Mouse (Mus musculus) liver, postnatal 0 days (tissue): Measurements from ENCODE around the gene Tmem95. TPM values are rescaled to one million over a fixed set of nuclear protein-coding genes. Genes with fewer than 3 reads are reported as not detected.

Source experiments
- ATAC-seq: fragments of 200-750 bp; cut with Nextera tagmentation; 2 replicates; pipeline ENCODE4 v1.8.0; 2017; ENCODE audit warnings: mild to moderate bottlenecking, moderate library complexity
- DNase-seq: peaks from one replicate; pipeline ENCODE4 v3.0.0-alpha.2; 2016
- H3K27ac ChIP-seq: fragments of 300-500 bp; sonication (generic); 2 replicates; pipeline ENCODE4 v1.5.1; 2014; ENCODE audit warnings: antibody characterized with exemption, moderate library complexity, mild to moderate bottlenecking, low read depth
- H3K27me3 ChIP-seq: fragments of 300-500 bp; sonication (generic); 2 replicates; pipeline ENCODE4 v1.6.1; 2014; ENCODE audit warnings: low read length, control low read depth, mixed read lengths; ENCODE audit not compliant: insufficient read depth
- H3K36me3 ChIP-seq: fragments of 300-500 bp; sonication (generic); replicated peaks from 2 replicates; pipeline ENCODE4 v1.6.1; 2014; ENCODE audit warnings: mild to moderate bottlenecking, control low read depth, low read length, moderate library complexity, mixed read lengths; ENCODE audit not compliant: insufficient read depth
- H3K4me1 ChIP-seq: fragments of 300-500 bp; sonication (generic); 2 replicates; pipeline ENCODE4 v1.6.1; 2014; ENCODE audit warnings: antibody characterized with exemption, mild to moderate bottlenecking, control low read depth; ENCODE audit not compliant: insufficient read depth
- H3K4me2 ChIP-seq: fragments of 300-500 bp; sonication (generic); 2 replicates; pipeline ENCODE4 v1.6.1; 2014; ENCODE audit warnings: low read depth, mild to moderate bottlenecking, low read length, moderate library complexity, mixed read lengths
- H3K4me3 ChIP-seq: fragments of 300-500 bp; sonication (generic); 2 replicates; pipeline ENCODE4 v1.5.1; 2014; ENCODE audit warnings: low read depth, low read length
- H3K9ac ChIP-seq: fragments of 300-500 bp; sonication (generic); replicated peaks from 2 replicates; pipeline ENCODE4 v1.6.1; 2014; ENCODE audit warnings: mild to moderate bottlenecking, moderate library complexity
- H3K9me3 ChIP-seq: fragments of 300-500 bp; sonication (generic); 2 replicates; pipeline ENCODE4 v1.6.1; 2016; ENCODE audit warnings: mild to moderate bottlenecking, control low read depth, low read length, mixed read lengths
- CTCF ChIP-seq: sonication (generic); IDR thresholded peaks from 2 replicates; pipeline ENCODE4 v1.5.1; 2016; ENCODE audit warnings: antibody characterized with exemption, low read depth
- EP300 ChIP-seq: IDR thresholded peaks from 2 replicates; pipeline ENCODE4 v1.6.1; 2016; ENCODE audit warnings: antibody characterized with exemption, low read depth, mild to moderate bottlenecking
- WGBS: fragments of 180-500 bp; shearing (Covaris S2); extraction: QIAGEN DNeasy Blood & Tissue Kit; methylation state at CpG from one replicate; pipeline ENCODE4 v1.1.7; 2014; ENCODE audit not compliant: insufficient replicate concordance; 5-methylcytosine and 5-hydroxymethylcytosine counted together
- polyA plus RNA-seq: library from polyadenylated mRNA; unstranded; fragments of >200 nt; fragmentation: Nextera tagmentation; extraction: Ambion mirVana; gene quantifications from 2 replicates; pipeline ENCODE4 v1.2.1, GENCODE M21; 2015

The Tmem95 gene
- polyA plus RNA-seq, 1 experiment from 2014 or later, result not detected

- DNase-seq (no peak), ATAC-seq (no peak)
- H3K27me3 ChIP-seq, result no peaks in the 10 kb centered on the region
- H3K9me3 ChIP-seq, result no peaks in the 10 kb centered on the region
- H3K9ac ChIP-seq, result no peak overlapping the region
- no peak overlapping the region for H3K4me2 ChIP-seq
- TF ChIP-seq CTCF (no peak), EP300 (no peak)
- H3K4me3 ChIP-seq, result no peak overlapping the region
- 61% methylated on average over 8 of the region's 8 CpGs for WGBS
- H3K36me3 ChIP-seq, result 0 out of 2 replicates have a peak, but pooled peaks cover 11% of the 10 kb centered on the region
- H3K27ac ChIP-seq, result no peak overlapping the region
- H3K4me1 ChIP-seq, result peaks cover 40% of the 10 kb centered on the region
Observed at GRCm38 (mm10) chr11:69883527-69884151, 5.8 kb upstream of the Tmem95 start.

GRCm38 (mm10) chr11:69883066-69883465 is 5.2 kb upstream of the Tmem95 start:
- H3K36me3 ChIP-seq, result 0 out of 2 replicates have a peak, but pooled peaks cover 11% of the 10 kb centered on the region
- DNase-seq, result peak; percentile 66
- H3K9me3 ChIP-seq, result no peaks in the 10 kb centered on the region
- H3K9ac ChIP-seq, result no peak overlapping the region
- no peak overlapping the region for H3K4me3 ChIP-seq
- ATAC-seq, result no peak
- H3K27ac ChIP-seq, result no peak overlapping the region
- 71% methylated on average over 4 of the region's 4 CpGs for WGBS
- H3K27me3 ChIP-seq, result no peaks in the 10 kb centered on the region
- peaks cover 42% of the 10 kb centered on the region for H3K4me1 ChIP-seq
- TF ChIP-seq EP300 (no peak), CTCF (peak; percentile 71)
- H3K4me2 ChIP-seq, result no peak overlapping the region

GRCm38 (mm10) chr11:69881787-69882670 is 4.2 kb upstream of the Tmem95 start:
- no peaks in the 10 kb centered on the region for H3K27me3 ChIP-seq
- peaks cover 44% of the 10 kb centered on the region for H3K4me1 ChIP-seq
- H3K36me3 ChIP-seq, result 0 out of 2 replicates have a peak, but pooled peaks cover 8% of the 10 kb centered on the region
- DNase-seq, result no peak
- H3K9me3 ChIP-seq, result no peaks in the 10 kb centered on the region
- 71% methylated on average over 21 of the region's 21 CpGs for WGBS
- H3K4me2 ChIP-seq, result peak overlapping the region; percentile 89
- peak overlapping the region; percentile 86 for H3K27ac ChIP-seq
- H3K4me3 ChIP-seq, result peak overlapping the region; percentile 56
- TF ChIP-seq CTCF (no peak), EP300 (no peak)
- ATAC-seq, result no peak
- H3K9ac ChIP-seq, result peak overlapping the region; percentile 69; the same call in 1 of the 2 replicates

- ATAC-seq, result peak; percentile 78
- Histone ChIP-seq H3K27me3 (no peaks in the 10 kb centered on the region), H3K4me3 (peak within 1 kb of the TSS; percentile 56), H3K27ac (peak within 1 kb of the TSS; percentile 86), H3K4me1 (peaks cover 46% of the 10 kb centered on the region), H3K36me3 (0 out of 2 replicates have a peak, but pooled peaks cover 5% of the 10 kb centered on the region), H3K9me3 (no peaks in the 10 kb centered on the region), H3K4me2 (peak within 1 kb of the TSS; percentile 89), H3K9ac (peak within 1 kb of the TSS; percentile 69)
- WGBS, result 2% methylated on average over 45 of the region's 46 CpGs
- DNase-seq, result peak; percentile 86
- TF ChIP-seq EP300 (peak; percentile 21; the same call in 1 of the 2 replicates), CTCF (peak; percentile 65)
Observed at GRCm38 (mm10) chr11:69880853-69881603, 3.2 kb upstream of the Tmem95 start, which contains the start of gene Kctd11. Gene Kctd11, minus strand, starts transcription at chr11:69881406.

- peaks cover 47% of the 10 kb centered on the region for H3K4me1 ChIP-seq
- peak; percentile 63 for ATAC-seq
Observed at GRCm38 (mm10) chr11:69880506-69880852, 2.7 kb upstream of the Tmem95 start.

More at GRCm38 (mm10) chr11:69880506-69880852, 2.7 kb upstream of the Tmem95 start:
- H3K27ac ChIP-seq, result peak overlapping the region; percentile 86
- H3K4me2 ChIP-seq, result peak overlapping the region; percentile 89
- peak overlapping the region; percentile 56 for H3K4me3 ChIP-seq
- no peaks in the 10 kb centered on the region for H3K27me3 ChIP-seq
- peak overlapping the region; percentile 69 for H3K9ac ChIP-seq
- DNase-seq, result peak; percentile 81
- 0 out of 2 replicates have a peak, but pooled peaks cover 5% of the 10 kb centered on the region for H3K36me3 ChIP-seq
- WGBS, result 1% methylated on average over 18 of the region's 18 CpGs
- no peaks in the 10 kb centered on the region for H3K9me3 ChIP-seq
- peak; percentile 95 for TF ChIP-seq CTCF
- TF ChIP-seq EP300, result no peak
